Mouse (Mus musculus) forebrain, embryonic 16.5 days (tissue): Measurements from ENCODE around the gene Sec22b. TPM values are rescaled to one million over a fixed set of nuclear protein-coding genes. Genes with fewer than 3 reads are reported as not detected.
A peak's percentile ranks its signal among the peaks of the same experiment; 100 is the strongest.

ENCODE experiments used
- ATAC-seq: fragments of 200-750 bp; cut with Nextera tagmentation; 2 replicates; pipeline ENCODE4 v1.8.0; 2017; ENCODE audit warnings: mild to moderate bottlenecking, moderate library complexity
- H3K27ac ChIP-seq: fragments of 300-500 bp; sonication (generic); 2 replicates; pipeline ENCODE4 v1.5.1; 2014; ENCODE audit warnings: low read length, control low read depth
- H3K27me3 ChIP-seq: fragments of 300-500 bp; sonication (generic); replicated peaks from 2 replicates; pipeline ENCODE4 v1.6.1; 2014; ENCODE audit warnings: low read length; ENCODE audit not compliant: control insufficient read depth, insufficient read depth
- H3K36me3 ChIP-seq: fragments of 300-500 bp; sonication (generic); 2 replicates; pipeline ENCODE4 v1.6.1; 2014; ENCODE audit not compliant: control insufficient read depth, insufficient read depth
- H3K4me1 ChIP-seq: fragments of 300-500 bp; sonication (generic); replicated peaks from 2 replicates; pipeline ENCODE4 v1.6.1; 2014; ENCODE audit warnings: low read length; ENCODE audit not compliant: control insufficient read depth, insufficient read depth
- H3K4me2 ChIP-seq: fragments of 300-500 bp; sonication (generic); 2 replicates; pipeline ENCODE4 v1.6.1; 2014; ENCODE audit warnings: mild to moderate bottlenecking, low read length, control low read depth
- H3K4me3 ChIP-seq: fragments of 300-500 bp; sonication (generic); replicated peaks from 2 replicates; pipeline ENCODE4 v1.5.1; 2014; ENCODE audit warnings: mild to moderate bottlenecking, low read length, control low read depth
- H3K9ac ChIP-seq: fragments of 300-500 bp; sonication (generic); replicated peaks from 2 replicates; pipeline ENCODE4 v1.6.1; 2014; ENCODE audit warnings: low read depth, low read length, control low read depth
- H3K9me3 ChIP-seq: fragments of 300-500 bp; sonication (generic); 2 replicates; pipeline ENCODE4 v1.6.1; 2016; ENCODE audit warnings: low read length; ENCODE audit not compliant: control insufficient read depth
- WGBS: fragments of 180-500 bp; shearing (Covaris S2); extraction: QIAGEN DNeasy Blood & Tissue Kit; methylation state at CpG from one replicate; pipeline ENCODE4 v1.1.7; 2014; 5-methylcytosine and 5-hydroxymethylcytosine counted together
- polyA plus RNA-seq: library from polyadenylated mRNA; unstranded; fragments of >200 nt; fragmentation: Nextera tagmentation; extraction: Ambion mirVana; gene quantifications from 2 replicates; pipeline ENCODE4 v1.2.1, GENCODE M21; 2015

Gene Sec22b
- polyA plus RNA-seq, 1 experiment from 2014 or later = 108 TPM

DNA sequence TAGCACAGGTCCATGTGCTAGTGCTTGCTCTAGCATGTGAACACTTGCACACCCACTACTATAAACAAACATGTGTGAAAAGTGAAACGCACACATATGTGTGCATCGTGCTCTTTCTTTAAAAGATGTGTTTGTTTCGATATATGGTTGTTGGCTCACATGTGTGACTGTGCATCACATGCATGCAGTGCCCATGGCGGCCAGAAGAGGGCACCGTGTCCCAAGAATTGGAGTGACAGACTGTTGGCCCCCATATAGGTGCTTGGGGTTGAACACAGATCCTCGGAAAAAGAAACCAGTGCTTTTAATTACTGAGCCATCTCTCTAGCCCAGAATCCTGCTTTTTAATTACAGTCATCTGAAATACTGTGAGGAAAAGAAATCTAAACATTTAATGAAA is 6.3 kb upstream of the Sec22b start:
- Histone ChIP-seq H3K4me1 (no peaks in the 10 kb centered on the region), H3K4me2 (no peak overlapping the region), H3K9me3 (no peaks in the 10 kb centered on the region), H3K27ac (no peak overlapping the region), H3K27me3 (peaks cover 4% of the 10 kb centered on the region), H3K4me3 (no peak overlapping the region), H3K9ac (no peak overlapping the region), H3K36me3 (no peaks in the 10 kb centered on the region)
- ATAC-seq = no peak
- WGBS = 45% methylated on average over 6 of the region's 6 CpGs

- no peak for ATAC-seq
- Histone ChIP-seq H3K9ac (no peak overlapping the region), H3K4me3 (no peak overlapping the region), H3K4me2 (no peak overlapping the region), H3K4me1 (peaks cover 11% of the 10 kb centered on the region), H3K27me3 (no peaks in the 10 kb centered on the region), H3K36me3 (no peaks in the 10 kb centered on the region), H3K27ac (no peak overlapping the region), H3K9me3 (no peaks in the 10 kb centered on the region)
- WGBS = 79% methylated on average over 3 of the region's 3 CpGs
Measured at GRCm38 (mm10) chr3:97898381-97898780, 2.6 kb upstream of the Sec22b start.

GRCm38 (mm10) chr3:97901586-97901985 is 596 bp downstream of the Sec22b start:
- H3K4me3 ChIP-seq = peak overlapping the region; percentile 66
- no peaks in the 10 kb centered on the region for H3K36me3 ChIP-seq
- peak overlapping the region; percentile 77 for H3K9ac ChIP-seq
- H3K4me2 ChIP-seq = peak overlapping the region; percentile 91
- 26% methylated on average over 5 of the region's 5 CpGs for WGBS
- H3K27me3 ChIP-seq = no peaks in the 10 kb centered on the region
- peaks cover 11% of the 10 kb centered on the region for H3K4me1 ChIP-seq
- H3K27ac ChIP-seq = no peak overlapping the region
- no peak for ATAC-seq
- no peaks in the 10 kb centered on the region for H3K9me3 ChIP-seq

DNA sequence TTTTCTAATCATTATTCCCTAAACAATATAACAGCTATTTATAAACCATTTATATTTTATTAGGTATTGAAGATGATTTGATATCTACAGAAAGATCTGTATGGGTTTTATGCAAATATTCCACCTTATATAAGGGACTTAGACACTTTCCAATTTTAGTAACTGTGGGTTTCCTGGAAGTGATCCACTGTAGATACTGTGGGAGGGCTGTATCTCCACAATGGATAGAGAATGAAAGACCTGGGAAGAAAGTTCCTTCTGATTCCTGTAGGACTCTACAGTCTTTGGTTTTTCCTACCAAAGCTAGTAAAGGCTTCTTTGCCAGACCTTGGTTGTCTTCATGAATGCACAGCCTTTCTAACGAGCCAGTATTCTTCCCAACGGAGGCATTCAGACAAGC is 8.7 kb downstream of the Sec22b start:
- Histone ChIP-seq H3K27ac (no peak overlapping the region), H3K9ac (no peak overlapping the region), H3K4me2 (no peak overlapping the region), H3K9me3 (no peaks in the 10 kb centered on the region), H3K36me3 (0 out of 2 replicates have a peak, but pooled peaks cover 2% of the 10 kb centered on the region), H3K4me1 (no peaks in the 10 kb centered on the region), H3K4me3 (no peak overlapping the region), H3K27me3 (no peaks in the 10 kb centered on the region)
- no peak for ATAC-seq
- WGBS = 21% methylated on average over 2 of the region's 2 CpGs

GRCm38 (mm10) chr3:97911093-97911492 is 10.1 kb downstream of the Sec22b start:
- ATAC-seq = no peak
- H3K9ac ChIP-seq = no peak overlapping the region
- H3K9me3 ChIP-seq = no peaks in the 10 kb centered on the region
- 0 out of 2 replicates have a peak, but pooled peaks cover 2% of the 10 kb centered on the region for H3K36me3 ChIP-seq
- no peak overlapping the region for H3K4me3 ChIP-seq
- 87% methylated on average over 7 of the region's 7 CpGs for WGBS
- no peaks in the 10 kb centered on the region for H3K4me1 ChIP-seq
- H3K4me2 ChIP-seq = no peak overlapping the region
- no peaks in the 10 kb centered on the region for H3K27me3 ChIP-seq
- H3K27ac ChIP-seq = no peak overlapping the region

DNA sequence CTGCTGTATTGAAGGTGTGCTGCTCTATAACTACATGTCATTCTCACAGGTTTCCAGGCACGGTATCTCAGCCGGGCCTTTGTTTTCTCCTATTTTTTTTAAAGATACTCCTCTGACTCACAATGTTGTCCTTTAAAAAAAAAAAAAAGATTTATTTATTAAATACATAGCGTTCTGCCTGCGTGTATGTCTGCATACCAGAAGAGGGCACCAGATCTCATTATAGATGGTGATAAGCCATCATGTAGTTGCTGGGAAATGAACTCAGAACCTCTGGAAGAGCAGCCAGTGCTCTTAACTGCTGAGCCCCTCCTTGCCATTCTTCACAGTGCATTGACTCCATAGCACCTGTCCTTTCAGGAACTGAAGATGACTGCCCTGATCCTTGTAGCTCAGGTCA is 14.1 kb downstream of the Sec22b start:
- Histone ChIP-seq H3K4me2 (no peak overlapping the region), H3K9me3 (no peaks in the 10 kb centered on the region), H3K36me3 (no peaks in the 10 kb centered on the region), H3K27me3 (no peaks in the 10 kb centered on the region), H3K27ac (no peak overlapping the region), H3K9ac (no peak overlapping the region), H3K4me1 (no peaks in the 10 kb centered on the region), H3K4me3 (no peak overlapping the region)
- ATAC-seq = no peak
- 76% methylated on average over 4 of the region's 4 CpGs for WGBS

GRCm38 (mm10) chr3:97918885-97919550 is 18.0 kb downstream of the Sec22b start:
- H3K9ac ChIP-seq = no peak overlapping the region
- no peaks in the 10 kb centered on the region for H3K27me3 ChIP-seq
- H3K36me3 ChIP-seq = peaks cover 5% of the 10 kb centered on the region
- H3K4me2 ChIP-seq = no peak overlapping the region
- WGBS = 97% methylated on average over 10 of the region's 10 CpGs
- no peaks in the 10 kb centered on the region for H3K4me1 ChIP-seq
- H3K9me3 ChIP-seq = no peaks in the 10 kb centered on the region
- H3K4me3 ChIP-seq = no peak overlapping the region
- H3K27ac ChIP-seq = no peak overlapping the region
- ATAC-seq = no peak

DNA sequence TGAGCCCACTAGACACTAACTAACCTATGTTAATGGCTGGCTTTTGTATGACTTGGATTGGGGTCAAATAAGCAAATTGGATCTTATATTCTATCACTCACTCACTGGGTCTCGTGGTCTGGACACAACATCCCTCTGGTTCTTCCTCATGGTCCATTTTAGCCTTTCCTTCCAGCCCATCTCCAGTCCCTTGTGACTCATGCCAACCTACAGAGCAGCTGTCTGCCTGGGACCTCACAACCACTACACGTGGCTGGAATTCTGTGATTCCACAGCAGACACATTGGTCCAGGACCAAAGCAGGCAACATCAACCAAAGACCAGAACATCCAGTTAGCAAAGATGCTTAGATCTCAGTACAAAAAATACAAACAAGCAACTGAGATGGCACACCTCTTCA is 24.3 kb downstream of the Sec22b start:
- no peak overlapping the region for H3K27ac ChIP-seq
- no peak overlapping the region for H3K4me2 ChIP-seq
- no peak overlapping the region for H3K4me3 ChIP-seq
- peaks cover 5% of the 10 kb centered on the region for H3K36me3 ChIP-seq
- no peaks in the 10 kb centered on the region; the same call in 1 of the 2 replicates for H3K4me1 ChIP-seq
- H3K9me3 ChIP-seq = no peaks in the 10 kb centered on the region
- 92% methylated on average over 2 of the region's 2 CpGs for WGBS
- no peak overlapping the region for H3K9ac ChIP-seq
- H3K27me3 ChIP-seq = no peaks in the 10 kb centered on the region
- no peak for ATAC-seq

DNA sequence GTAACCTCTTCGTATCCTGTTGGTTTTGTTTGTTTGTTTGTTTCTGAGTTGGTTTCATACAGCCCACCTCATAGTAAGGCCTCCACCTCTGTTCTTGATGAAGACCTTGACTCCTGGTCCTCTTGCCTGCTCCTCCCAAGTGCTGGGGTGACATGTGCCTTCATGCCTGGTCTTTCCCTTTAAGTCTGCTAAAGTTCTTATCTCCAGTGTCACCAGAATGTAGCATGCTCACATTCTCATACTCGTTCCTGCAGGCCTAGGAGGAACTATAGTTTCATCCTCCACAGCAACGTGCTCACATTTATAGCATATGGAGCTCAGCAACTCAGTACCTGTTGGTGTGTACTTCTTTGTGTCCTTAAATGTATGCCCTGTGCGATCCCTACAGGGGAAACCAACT is 26.3 kb downstream of the Sec22b start:
- Histone ChIP-seq H3K4me3 (no peak overlapping the region), H3K27me3 (0 out of 2 replicates have a peak, but pooled peaks cover 2% of the 10 kb centered on the region), H3K4me2 (no peak overlapping the region), H3K9me3 (no peaks in the 10 kb centered on the region), H3K36me3 (no peaks in the 10 kb centered on the region; the same call in 1 of the 2 replicates), H3K27ac (no peak overlapping the region), H3K9ac (no peak overlapping the region), H3K4me1 (peaks cover 7% of the 10 kb centered on the region)
- WGBS = 86% methylated on average over 4 of the region's 4 CpGs
- no peak for ATAC-seq
